Mouse (Mus musculus) A20 (cell line): ENCODE data around the gene BC107364.
A peak's percentile ranks its signal among the peaks of the same experiment; 100 is the strongest.
"Not testable (repeated sequence)": the region's sequence is repeated elsewhere in the genome, so short reads cannot be mapped to it uniquely, and the experiment has no call there.

Source experiments
- DNase-seq: peaks from one replicate; pipeline ENCODE4 v3.0.0-alpha.2; 2011; ENCODE audit warnings: low read depth, low spot score

Gene BC107364

DNA sequence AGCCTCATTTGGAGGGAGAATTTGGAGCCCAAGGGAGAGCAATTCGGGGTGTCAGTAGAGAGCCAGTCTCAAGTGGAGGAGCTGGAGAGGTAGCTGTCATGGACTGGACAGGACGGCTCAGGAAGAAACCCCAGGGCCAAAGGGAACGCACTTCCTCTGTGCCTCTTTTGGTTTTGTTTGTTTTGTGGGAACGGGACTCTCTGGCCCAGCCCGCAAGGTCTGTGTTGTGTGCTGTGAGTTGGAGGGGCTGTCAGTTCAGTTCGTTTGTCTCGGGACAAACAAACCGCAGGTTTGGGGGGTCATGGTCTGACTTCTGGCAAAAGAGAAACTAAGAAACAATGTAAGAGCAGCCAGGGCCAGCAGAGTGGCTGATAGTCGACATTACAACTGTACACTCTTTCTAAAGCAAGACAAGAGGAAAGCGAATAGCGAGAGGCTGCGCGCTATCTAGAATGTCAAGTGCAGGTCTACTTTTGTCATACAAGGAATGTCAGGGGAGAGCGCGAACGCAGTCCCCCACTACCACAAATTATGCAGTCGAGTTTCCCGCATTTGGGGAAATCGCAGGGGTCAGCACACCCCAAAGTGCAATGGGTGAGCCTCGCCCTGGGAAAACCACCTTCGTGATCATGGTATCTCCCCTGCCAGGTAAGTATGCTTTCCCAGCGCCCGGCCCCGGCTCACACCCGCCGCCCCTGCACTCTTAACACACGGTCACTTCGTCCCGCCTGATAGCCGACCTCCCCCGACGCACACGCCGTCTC lies 34.1 kb upstream of the BC107364 start:
- DNase-seq = not testable (repeated sequence)

DNA sequence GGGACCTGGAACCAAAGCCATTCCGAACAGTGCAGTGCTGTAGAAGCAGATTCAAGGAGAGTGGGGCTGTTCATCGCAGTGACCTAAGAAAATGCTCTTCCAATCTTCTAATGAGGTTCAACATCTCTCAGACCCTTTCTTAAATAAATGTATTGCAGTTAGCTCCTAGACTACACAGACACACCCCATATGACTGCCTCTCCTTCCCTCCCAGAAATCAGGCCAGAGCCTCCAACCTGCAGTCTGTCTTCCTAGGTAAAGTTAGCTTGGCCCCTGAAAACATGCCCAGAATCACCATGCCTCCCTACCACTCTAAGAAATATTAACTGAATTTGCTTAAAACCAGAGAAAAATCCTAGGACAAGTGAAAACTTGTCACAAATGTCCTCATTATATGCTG lies 33.3 kb upstream of the BC107364 start:
- no peak for DNase-seq

DNA sequence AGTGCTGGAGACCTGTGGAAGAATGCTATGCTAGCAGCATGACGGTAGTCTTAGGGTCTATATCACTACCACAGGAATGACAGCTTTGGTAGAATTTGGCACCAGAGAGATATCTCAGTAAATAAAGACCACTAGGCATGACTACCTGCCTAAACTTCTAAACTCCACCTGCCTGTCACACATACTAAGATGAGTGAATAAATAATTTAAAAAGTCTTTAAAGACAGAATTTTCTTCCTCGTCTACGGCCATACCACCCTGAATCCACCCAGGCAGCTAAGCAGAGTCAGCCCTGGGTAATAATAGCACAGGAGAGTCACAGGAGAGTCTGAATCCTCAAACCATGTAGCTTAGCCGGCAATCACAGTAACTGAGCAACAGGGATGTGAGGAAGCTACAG lies 32.8 kb upstream of the BC107364 start:
- no peak for DNase-seq

DNA sequence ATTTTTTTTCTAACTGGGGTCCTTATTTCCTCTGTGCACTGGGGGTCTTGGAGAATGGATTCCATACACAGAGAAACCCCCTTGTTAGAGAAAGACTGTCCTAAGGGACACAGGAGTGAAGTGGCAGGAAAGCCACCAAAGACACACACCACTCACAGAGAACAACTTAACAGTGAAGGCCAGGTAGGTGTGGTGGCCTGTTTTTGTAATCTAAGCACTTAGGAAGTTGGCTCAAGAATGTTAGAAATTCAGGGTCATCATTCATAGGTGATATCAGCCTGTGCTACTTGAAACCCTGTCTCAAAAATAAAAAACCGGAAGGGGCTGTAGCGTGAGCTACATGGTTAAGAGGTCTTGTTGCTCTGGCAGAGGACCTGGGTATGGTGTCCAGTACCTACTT lies 31.8 kb upstream of the BC107364 start:
- no peak for DNase-seq

DNA sequence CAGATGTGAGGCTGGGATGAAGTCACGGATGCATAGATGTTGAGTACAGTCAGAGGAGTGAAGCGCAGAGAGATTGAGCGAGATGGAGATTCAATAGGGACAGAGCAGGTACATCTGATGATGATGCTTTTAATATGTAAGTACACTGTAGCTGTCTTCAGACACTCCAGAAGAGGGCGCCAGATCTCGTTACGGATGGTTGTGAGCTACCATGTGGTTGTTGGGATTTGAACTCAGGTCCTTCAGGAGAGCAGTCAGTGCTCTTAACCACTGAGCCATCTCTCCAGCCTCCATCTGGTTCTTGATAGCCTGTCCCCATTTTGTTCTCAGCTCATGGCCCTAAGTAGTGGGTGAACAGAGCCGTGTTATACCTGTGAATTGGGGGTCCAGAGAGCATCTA lies 30.9 kb upstream of the BC107364 start:
- DNase-seq = peak; percentile 24

DNA sequence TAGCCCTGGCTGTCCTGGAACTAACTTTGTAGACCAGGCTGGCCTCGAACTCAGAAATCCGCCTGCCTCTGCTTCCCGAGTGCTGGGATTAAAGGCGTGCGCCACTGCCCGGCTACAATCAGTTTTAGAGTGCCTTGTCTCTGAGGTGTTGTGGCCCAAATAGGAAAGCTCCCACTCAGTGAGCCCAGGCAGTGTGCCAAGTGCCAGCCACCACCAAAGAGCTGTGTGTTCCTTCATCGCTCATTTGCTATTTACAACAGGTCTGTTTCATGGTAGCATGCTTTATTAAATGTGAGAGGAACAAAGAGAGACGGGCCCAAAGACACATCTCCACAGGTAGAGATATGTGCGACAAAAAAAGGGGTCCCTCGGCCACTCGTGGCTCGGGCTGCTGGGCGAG lies 30.3 kb upstream of the BC107364 start:
- no peak for DNase-seq

DNA sequence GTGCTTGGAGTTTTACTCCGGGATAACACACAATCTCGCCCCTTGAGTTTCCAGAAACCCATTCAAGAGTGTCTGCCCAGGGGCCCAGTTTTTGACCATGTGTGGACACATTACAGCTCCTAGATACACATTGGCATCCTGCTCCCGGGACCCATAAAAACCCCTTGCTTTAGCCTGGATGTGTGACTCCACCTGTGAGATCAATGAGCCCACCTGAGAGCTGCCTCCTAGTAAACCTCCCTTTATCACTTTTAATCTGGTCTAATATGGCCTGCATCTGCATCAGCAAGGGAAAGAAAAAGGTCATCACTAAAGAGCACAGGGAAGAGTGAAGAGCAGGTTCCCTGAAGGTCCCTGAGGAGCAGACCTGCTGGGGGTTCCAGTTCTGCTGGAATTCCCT lies 29.8 kb upstream of the BC107364 start:
- no peak for DNase-seq

DNA sequence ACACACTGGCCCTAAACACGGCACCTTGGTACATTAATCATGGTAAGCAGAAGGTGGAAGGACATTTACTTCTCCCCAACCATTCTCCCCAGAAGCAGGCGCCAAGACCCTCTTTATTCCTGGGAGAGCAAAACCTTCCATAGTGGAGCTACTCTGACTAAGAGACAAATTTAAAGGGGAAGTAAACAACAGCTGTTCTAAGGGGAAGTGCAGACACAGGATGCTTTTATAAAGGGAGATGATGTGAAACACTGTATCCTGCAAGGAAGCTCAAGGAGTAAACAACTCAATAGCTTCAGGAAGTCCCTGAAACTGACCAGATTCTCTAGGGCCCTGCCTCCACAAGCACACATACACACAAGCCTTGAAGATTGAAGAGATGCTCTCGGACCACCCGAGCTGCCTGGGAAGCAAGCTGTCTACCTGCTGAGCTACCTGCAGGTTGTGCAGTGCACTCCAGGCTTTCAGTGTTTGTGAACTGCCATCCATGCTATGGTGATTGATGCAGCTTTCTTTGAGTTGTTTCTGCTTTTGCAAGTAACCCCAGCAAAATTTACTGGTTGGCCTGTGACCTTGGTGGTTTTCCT lies 28.7 kb upstream of the BC107364 start:
- no peak for DNase-seq

DNA sequence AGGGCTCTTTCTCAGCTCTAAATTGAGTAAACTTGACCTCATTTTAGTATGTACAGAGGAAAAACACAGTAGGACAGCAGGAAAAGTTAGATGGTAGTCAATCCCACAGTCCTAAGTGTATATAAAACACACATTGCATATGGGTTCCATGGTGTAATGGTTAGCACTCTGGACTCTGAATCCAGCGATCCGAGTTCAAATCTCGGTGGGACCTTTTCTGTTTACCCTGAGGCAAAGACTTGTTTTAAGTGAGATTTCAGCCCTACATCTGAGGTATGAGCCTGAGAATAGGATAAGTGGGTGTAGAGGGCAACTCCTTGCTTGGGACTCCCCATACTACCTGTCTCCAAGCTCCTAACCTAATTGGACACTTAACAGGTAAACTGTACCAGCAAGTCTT lies 27.1 kb upstream of the BC107364 start:
- DNase-seq = no peak

DNA sequence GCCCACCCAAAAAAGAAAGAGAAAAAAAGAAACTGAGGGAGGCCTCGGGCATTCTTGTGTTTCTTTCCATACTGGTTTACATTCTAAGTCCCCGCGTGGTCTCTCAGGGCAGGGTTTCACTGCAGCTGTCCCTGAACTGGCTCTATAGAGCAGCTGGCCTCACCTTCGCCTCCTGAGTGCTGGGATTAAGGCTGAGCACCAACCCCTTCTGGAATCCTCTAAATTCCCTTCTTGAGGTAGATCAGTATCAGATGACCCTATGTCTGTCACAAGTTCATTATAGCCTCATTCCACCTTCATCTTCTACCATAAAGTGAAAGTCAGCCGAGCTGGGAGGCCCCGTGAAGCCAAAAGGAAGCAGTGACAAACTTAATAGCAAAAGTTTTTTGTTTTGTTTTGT lies 25.5 kb upstream of the BC107364 start:
- DNase-seq = no peak

DNA sequence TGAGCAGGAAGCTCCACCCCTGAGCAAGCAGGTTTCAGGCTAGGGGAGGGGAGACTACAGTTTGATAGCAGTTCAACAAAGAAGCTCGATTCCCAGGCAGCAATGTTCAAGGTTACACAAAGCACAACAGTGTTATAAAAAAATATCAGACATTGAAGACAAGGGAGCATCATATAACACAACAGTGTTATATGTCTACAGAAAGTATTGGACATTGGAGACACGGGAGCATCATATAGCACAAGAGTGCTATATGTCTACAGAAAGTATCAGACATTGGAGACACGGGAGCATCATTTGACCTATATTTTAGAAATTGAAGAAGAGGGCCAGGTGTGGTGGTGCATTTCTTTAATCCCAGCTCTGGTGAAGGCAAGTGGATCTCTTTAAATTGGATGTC lies 25.0 kb upstream of the BC107364 start:
- no peak for DNase-seq

DNA sequence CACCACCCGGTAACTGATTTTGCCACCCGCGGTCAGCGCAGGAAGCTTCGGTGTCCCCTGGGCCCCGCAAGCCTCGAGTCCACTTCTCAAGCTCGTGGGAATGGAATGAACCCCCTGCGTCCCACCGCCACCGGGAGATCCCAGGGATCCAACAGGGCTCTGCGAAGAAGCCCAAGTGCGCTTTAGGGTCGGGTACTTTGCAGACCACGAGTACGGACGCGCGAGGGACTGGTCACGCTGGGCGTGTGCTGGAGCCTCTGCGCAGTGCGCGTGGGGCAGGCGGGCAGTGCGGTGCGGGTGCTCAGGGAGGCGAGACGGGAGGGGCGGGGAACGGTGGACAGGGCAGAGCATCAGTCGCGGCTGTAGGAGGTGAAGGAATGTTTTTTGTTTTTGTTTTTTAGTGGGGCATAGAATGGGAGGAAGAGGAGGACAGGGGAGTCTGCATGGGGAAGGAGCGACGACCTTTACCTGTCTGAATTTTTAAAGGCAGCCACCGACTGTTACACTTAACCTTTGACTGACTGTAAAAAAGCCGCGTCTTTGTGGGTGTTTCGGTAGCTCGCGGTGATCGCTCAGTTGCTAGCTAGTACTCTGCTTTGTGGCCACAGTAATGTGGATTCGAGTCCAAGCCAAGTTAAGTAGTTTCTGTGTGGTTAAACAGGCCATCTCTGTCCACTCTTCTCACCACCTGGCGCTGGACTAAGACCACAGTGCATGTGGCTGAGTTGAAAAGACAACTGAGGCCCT lies 23.0 kb upstream of the BC107364 start:
- DNase-seq = no peak

DNA sequence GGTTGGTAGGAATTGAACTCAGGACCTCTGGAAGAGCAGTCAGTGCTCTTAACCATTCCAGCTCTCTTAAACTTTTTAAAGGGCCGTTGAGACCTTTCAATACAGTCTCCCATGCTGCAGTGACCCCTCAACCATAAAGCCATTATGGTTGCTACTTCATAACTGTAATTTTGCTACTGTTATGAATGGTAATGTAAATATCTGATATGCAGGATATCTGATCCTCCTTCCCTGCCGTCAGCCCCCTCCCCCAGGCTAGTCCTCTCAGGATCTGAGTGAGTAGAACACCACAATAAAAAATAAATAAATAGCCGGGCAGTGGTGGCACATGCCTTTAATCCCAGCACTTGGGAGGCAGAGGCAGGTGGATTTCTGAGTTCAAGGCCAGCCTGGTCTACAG lies 21.4 kb upstream of the BC107364 start:
- not testable (repeated sequence) for DNase-seq

DNA sequence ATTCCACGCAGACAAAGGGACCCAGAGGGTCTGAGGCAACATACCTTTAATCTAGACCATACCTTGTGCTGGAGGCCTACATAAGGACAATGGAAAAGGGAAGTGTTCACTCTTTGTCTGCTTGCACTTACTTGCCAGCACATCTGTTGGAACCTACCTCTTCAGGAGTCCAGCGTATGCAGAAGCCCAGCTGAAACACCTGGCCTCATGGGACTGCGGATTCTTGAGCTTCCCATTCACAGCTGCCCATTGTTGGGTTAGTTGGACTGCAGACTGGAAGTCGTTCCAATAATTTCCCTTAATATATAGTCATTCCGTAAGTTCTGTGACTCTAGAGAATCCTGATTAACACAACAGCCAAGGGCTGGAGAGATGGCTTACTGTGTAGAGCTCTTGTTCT lies 20.0 kb upstream of the BC107364 start:
- DNase-seq = peak; percentile 38

DNA sequence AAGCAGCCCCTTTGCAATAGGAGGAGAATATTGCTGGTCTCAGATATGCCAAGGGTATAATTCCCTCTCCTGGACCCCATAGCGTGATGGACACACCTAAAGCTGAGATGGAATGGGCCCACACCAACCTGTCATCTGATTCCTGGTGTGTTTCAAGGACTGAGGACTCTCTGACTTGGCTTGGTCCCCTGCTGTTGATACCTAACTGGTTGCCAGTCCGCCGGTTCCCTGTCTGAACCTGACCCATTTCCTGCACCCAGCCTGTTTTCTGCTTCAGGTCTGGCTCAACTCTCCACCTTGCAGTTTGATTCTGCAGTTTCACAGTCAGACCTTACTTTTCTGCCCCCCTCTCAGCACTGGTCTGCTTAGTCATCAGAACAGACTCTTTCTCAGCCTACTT lies 17.5 kb upstream of the BC107364 start:
- DNase-seq = no peak

DNA sequence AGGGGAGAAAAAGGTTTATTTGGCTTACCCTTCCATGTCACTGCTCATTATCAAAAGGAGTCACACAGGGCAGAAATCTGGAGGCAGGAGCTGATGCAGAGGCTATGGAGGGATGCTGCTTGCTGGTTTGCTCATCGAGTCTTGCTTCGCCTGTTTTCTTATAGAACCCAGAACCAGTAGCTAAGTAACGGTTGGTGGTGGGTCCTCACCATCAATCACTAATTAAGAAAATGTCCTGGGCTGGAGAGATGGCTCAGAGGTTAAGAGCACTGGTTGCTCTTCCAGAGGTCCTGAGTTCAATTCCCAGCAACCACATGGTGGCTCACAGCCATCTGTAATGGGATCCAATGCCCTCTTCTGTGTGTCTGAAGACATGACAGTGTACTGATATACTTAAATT lies 16.2 kb upstream of the BC107364 start:
- not testable (repeated sequence) for DNase-seq

DNA sequence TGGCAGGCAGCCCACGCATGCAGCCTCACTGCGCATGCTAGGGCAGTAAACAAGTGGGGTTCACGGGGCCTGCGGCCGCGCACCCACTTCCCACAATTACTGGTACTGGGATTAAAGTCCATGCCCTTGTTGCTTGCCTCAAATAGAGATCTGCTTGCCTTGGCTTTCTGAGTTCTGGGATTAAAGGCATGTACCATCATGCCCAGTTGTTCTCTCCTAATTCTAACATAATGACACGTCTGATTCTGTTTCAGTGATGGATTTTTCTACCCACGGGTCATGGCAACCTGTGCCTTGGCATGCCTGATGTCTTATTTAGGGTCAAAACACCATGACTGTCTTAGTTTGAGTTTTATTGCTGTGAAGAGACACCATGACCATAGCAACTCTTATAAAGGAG lies 15.5 kb upstream of the BC107364 start:
- no peak for DNase-seq

DNA sequence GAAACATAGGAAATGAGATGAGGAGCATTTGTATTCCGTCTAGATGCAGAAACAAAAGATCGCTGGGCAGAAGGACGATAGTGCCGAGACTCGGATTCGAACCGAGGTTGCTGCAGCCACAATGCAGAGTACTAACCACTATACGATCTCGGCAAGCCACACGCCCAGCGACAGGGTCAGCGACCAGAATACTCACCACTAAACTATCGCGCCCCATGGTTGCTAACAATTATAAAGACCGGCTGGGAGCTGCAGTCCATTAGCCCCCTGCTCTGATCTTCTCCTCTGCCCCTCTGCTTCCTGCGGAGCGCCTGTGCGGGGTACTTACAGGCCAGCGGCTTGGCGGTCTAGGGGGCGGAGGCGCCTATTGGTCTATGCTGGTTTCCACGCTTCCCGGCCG lies 11.8 kb upstream of the BC107364 start:
- no peak for DNase-seq

DNA sequence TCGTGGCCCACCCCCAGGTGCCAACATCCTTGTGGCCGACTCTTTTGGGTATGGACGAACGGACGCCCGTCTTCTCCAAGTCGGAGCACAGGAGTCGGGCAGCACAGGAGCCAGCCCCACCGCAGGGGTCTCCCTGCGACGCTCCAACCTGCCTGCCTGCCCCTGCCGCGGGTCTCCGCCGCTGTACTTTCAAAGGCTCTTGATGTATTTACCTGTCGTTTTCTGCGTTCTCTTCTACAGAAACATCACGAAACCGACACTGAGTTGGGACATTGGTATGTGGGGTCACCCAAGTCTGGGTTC lies 8.4 kb upstream of the BC107364 start:
- DNase-seq = not testable (repeated sequence)

DNA sequence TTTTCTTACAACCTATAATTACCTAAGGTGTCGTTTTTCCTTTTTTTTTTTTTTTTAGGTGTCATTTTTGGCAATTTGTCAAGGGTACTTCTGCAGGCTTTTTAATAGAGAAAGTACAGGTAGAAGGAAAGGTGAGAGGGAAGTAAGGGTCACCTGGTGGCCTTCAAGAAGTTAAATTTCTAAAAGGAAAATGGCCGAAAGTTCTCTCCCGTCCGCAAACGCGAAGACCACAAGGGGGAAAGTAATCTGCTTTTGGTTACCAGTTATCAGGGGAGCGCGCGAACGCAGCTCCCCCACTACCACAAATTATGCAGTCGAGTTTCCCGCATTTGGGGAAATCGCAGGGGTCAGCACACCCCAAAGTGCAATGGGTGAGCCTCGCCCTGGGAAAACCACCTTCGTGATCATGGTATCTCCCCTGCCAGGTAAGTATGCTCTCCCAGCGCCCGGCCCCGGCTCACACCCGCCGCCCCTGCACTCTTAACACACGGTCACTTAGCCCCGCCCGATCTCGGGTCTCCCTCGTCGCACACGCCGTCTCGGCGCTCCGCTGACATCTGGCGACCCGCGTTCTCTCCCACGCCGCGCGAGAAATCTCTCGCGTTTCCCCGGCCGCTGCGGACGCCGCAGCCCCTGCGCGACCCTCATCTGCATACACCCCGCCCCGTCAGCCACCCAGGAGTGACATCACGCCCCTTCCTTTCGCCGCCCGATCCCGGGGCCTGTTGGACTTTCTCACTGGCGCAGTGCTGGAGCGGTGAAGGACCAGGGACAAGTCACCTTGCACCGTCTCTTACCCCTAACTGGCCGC lies 7.9 kb upstream of the BC107364 start:
- DNase-seq = not testable (repeated sequence)

DNA sequence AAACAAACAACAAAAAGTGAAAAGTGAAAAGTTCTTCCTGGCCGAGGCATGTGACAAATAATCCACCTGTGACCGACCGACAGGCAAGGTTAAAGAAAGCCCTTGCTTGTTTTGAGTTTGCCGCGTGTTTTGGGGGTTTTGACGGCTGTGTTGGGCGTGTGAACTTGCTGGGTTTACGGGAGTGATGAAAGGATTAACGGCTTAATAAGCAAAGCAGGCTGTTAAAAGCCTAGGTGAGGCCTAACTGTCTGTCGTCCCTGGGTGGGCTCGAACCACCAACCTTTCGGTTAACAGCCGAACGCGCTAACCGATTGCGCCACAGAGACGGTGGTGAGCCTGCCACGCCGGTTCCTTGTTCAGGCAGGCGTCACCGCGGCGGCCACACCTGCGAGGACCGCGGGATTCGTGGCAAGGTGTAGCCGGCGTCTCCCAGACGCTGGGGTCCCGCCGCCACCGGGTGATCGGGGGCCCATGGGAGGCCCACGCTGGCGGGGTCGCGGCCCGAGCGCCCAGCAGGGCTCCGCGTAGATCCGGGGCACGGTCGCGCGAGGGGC lies 6.9 kb upstream of the BC107364 start:
- DNase-seq = not testable (repeated sequence)

DNA sequence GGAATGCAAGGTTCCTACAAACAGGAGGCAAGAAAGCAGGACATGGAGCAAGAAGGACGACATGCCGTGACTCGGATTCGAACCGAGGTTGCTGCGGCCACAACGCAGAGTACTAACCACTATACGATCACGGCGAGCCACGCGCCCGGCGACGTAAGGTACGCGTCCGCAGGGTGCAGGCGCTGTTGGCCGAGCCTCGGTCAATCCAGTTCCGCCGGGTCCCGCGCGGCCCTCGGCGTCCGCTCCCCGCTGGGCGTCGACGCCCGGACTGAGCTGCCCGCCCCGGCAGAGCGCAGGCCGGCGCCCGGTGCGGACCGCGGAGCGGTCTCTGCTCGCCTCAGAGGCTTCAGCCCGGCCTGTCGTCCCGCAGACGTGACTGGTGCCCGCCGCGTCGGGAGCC lies 5.9 kb upstream of the BC107364 start:
- DNase-seq = not testable (repeated sequence)
